Mouse (Mus musculus): ENCODE measurements at regions not wholly inside any gene's neighbourhood (a gene's known extent, or its start where the extent isn't known, plus 50 kb on each side); places are given as distances from the start of the nearest gene placed in this dataset.
A peak's percentile ranks its signal among the peaks of the same experiment; 100 is the strongest.

- no peaks in the 10 kb centered on the region for H3K36me3 ChIP-seq (ENCODE audit: insufficient read depth, low read length)
- H3K4me2 ChIP-seq (ENCODE audit: low read length): no peak overlapping the region
- no peaks in the 10 kb centered on the region for H3K9me3 ChIP-seq (replicated peaks; ENCODE audit: low read length)
- H3K4me3 ChIP-seq (replicated peaks; ENCODE audit: low read depth, low read length): no peak overlapping the region
- no peak for ATAC-seq (replicated peaks; ENCODE audit: low FRiP score, low read depth)
- TF ChIP-seq CTCF (IDR thresholded peaks at IDR 0.05; ENCODE audit: low read depth): no peak
- H3K27ac ChIP-seq: no peak overlapping the region
- no peaks in the 10 kb centered on the region for H3K4me1 ChIP-seq (replicated peaks; ENCODE audit: insufficient read depth, low read length)
- H3K27me3 ChIP-seq (ENCODE audit: insufficient read depth, low read length): no peaks in the 10 kb centered on the region
- no peak overlapping the region for H3K9ac ChIP-seq (ENCODE audit: low read depth, low read length)
- WGBS: 75% methylated on average over 5 of the region's 5 CpGs
- no peak for DNase-seq (ENCODE audit: low spot score)
These were observed 154.5 kb downstream of the Tmem17 start for GRCm38 (mm10) chr11:22666378-22666777.

GRCm38 (mm10) chr11:22668220-22668619, 156.3 kb downstream of the Tmem17 start:
- no peak overlapping the region for H3K27ac ChIP-seq
- ATAC-seq (replicated peaks; ENCODE audit: low FRiP score, low read depth) (no peak), DNase-seq (ENCODE audit: low spot score) (no peak)
- no peaks in the 10 kb centered on the region for H3K36me3 ChIP-seq (ENCODE audit: insufficient read depth, low read length)
- no peak for TF ChIP-seq CTCF (IDR thresholded peaks at IDR 0.05; ENCODE audit: low read depth)
- H3K4me1 ChIP-seq (replicated peaks; ENCODE audit: insufficient read depth, low read length): 0 out of 2 replicates have a peak, but pooled peaks cover 2% of the 10 kb centered on the region
- no peak overlapping the region for H3K4me2 ChIP-seq (ENCODE audit: low read length)
- H3K9me3 ChIP-seq (replicated peaks; ENCODE audit: low read length): no peaks in the 10 kb centered on the region
- no peaks in the 10 kb centered on the region for H3K27me3 ChIP-seq (ENCODE audit: insufficient read depth, low read length)
- 42% methylated on average over 2 of the region's 2 CpGs for WGBS
- no peak overlapping the region for H3K4me3 ChIP-seq (replicated peaks; ENCODE audit: low read depth, low read length)
- H3K9ac ChIP-seq (ENCODE audit: low read depth, low read length): no peak overlapping the region

GRCm38 (mm10) chr11:22669267-22669666, 157.4 kb downstream of the Tmem17 start:
- Histone ChIP-seq H3K9me3 (replicated peaks; ENCODE audit: low read length) (no peaks in the 10 kb centered on the region), H3K4me3 (replicated peaks; ENCODE audit: low read depth, low read length) (no peak overlapping the region), H3K36me3 (ENCODE audit: insufficient read depth, low read length) (no peaks in the 10 kb centered on the region), H3K4me1 (replicated peaks; ENCODE audit: insufficient read depth, low read length) (0 out of 2 replicates have a peak, but pooled peaks cover 2% of the 10 kb centered on the region), H3K27ac (no peak overlapping the region), H3K9ac (ENCODE audit: low read depth, low read length) (no peak overlapping the region), H3K4me2 (ENCODE audit: low read length) (no peak overlapping the region), H3K27me3 (ENCODE audit: insufficient read depth, low read length) (no peaks in the 10 kb centered on the region)
- no peak for DNase-seq (ENCODE audit: low spot score)
- no peak for TF ChIP-seq CTCF (IDR thresholded peaks at IDR 0.05; ENCODE audit: low read depth)
- ATAC-seq (replicated peaks; ENCODE audit: low FRiP score, low read depth): no peak
- 85% methylated on average over 4 of the region's 4 CpGs for WGBS

GRCm38 (mm10) chr11:22671791-22672490, 160.1 kb downstream of the Tmem17 start:
- H3K9ac ChIP-seq (ENCODE audit: low read depth, low read length): no peak overlapping the region
- 37% methylated on average over 5 of the region's 5 CpGs for WGBS
- H3K36me3 ChIP-seq (ENCODE audit: insufficient read depth, low read length): no peaks in the 10 kb centered on the region
- H3K27me3 ChIP-seq (ENCODE audit: insufficient read depth, low read length): no peaks in the 10 kb centered on the region
- no peak overlapping the region for H3K27ac ChIP-seq
- no peak overlapping the region for H3K4me3 ChIP-seq (replicated peaks; ENCODE audit: low read depth, low read length)
- DNase-seq (ENCODE audit: low spot score) (no peak), ATAC-seq (replicated peaks; ENCODE audit: low FRiP score, low read depth) (0 out of 2 replicates have a peak, but pooled peaks have one; percentile 71)
- TF ChIP-seq CTCF (IDR thresholded peaks at IDR 0.05; ENCODE audit: low read depth): peak; percentile 5; the same call in 1 of the 2 replicates
- no peaks in the 10 kb centered on the region for H3K9me3 ChIP-seq (replicated peaks; ENCODE audit: low read length)
- no peak overlapping the region for H3K4me2 ChIP-seq (ENCODE audit: low read length)
- 0 out of 2 replicates have a peak, but pooled peaks cover 2% of the 10 kb centered on the region for H3K4me1 ChIP-seq (replicated peaks; ENCODE audit: insufficient read depth, low read length)

GRCm38 (mm10) chr11:22675047-22675446, 163.2 kb downstream of the Tmem17 start:
- H3K4me1 ChIP-seq (replicated peaks; ENCODE audit: insufficient read depth, low read length): 0 out of 2 replicates have a peak, but pooled peaks cover 2% of the 10 kb centered on the region
- no peak overlapping the region for H3K9ac ChIP-seq (ENCODE audit: low read depth, low read length)
- no peaks in the 10 kb centered on the region for H3K9me3 ChIP-seq (replicated peaks; ENCODE audit: low read length)
- no peak overlapping the region for H3K4me2 ChIP-seq (ENCODE audit: low read length)
- DNase-seq (ENCODE audit: low spot score) (peak; percentile 16), ATAC-seq (replicated peaks; ENCODE audit: low FRiP score, low read depth) (no peak)
- H3K36me3 ChIP-seq (ENCODE audit: insufficient read depth, low read length): no peaks in the 10 kb centered on the region
- H3K4me3 ChIP-seq (replicated peaks; ENCODE audit: low read depth, low read length): no peak overlapping the region
- no peak overlapping the region for H3K27ac ChIP-seq
- H3K27me3 ChIP-seq (ENCODE audit: insufficient read depth, low read length): no peaks in the 10 kb centered on the region
- TF ChIP-seq CTCF (IDR thresholded peaks at IDR 0.05; ENCODE audit: low read depth): no peak
- WGBS: 55% methylated on average over 3 of the region's 3 CpGs

GRCm38 (mm10) chr11:22675754-22676153, 163.9 kb downstream of the Tmem17 start:
- Histone ChIP-seq H3K4me3 (replicated peaks; ENCODE audit: low read depth, low read length) (no peak overlapping the region), H3K36me3 (ENCODE audit: insufficient read depth, low read length) (no peaks in the 10 kb centered on the region), H3K27me3 (ENCODE audit: insufficient read depth, low read length) (no peaks in the 10 kb centered on the region), H3K9ac (ENCODE audit: low read depth, low read length) (no peak overlapping the region), H3K9me3 (replicated peaks; ENCODE audit: low read length) (no peaks in the 10 kb centered on the region), H3K4me1 (replicated peaks; ENCODE audit: insufficient read depth, low read length) (0 out of 2 replicates have a peak, but pooled peaks cover 2% of the 10 kb centered on the region), H3K4me2 (ENCODE audit: low read length) (no peak overlapping the region), H3K27ac (no peak overlapping the region)
- WGBS: 57% methylated on average over 1 of the region's 1 CpGs
- ATAC-seq (replicated peaks; ENCODE audit: low FRiP score, low read depth): no peak
- TF ChIP-seq CTCF (IDR thresholded peaks at IDR 0.05; ENCODE audit: low read depth): no peak
- DNase-seq (ENCODE audit: low spot score): no peak

Data from kidney, postnatal 0 days (tissue).